Mouse (Mus musculus) skeletal muscle tissue, adult 2 months (tissue): ENCODE measurements around the gene Mfn1.

Experiments
- DNase-seq: peaks from one replicate; pipeline ENCODE4 v3.0.0-alpha.2; 2012; ENCODE audit warnings: low read depth, low spot score

The Mfn1 gene

DNA sequence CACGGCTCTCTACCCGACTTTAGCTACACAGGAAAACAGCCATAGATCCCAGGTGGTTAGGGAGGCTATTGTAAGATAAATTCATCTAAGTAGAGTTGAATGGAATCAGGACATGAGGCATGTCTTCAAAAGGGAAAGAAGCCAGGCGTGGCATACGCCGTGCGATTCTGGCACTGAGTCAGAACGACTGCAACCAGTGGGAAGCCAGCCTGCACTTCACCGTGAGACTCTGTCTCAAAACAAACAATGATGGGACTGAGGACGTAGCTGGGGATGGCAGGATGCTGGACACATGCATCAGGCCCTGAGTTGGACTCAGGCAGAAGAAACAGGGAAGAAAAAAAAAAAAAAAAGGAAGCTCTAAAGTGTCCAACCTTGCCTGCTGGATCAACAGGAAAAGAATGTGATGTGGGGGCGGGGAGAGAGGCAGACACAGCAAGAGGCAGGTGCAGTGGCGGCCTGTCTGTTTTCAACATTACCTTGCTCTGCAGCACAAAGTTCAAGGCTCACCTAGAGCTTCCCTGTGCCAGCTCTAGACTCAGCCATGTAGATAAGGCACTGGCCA, 82.4 kb downstream of the Mfn1 start:
- DNase-seq = no peak

DNA sequence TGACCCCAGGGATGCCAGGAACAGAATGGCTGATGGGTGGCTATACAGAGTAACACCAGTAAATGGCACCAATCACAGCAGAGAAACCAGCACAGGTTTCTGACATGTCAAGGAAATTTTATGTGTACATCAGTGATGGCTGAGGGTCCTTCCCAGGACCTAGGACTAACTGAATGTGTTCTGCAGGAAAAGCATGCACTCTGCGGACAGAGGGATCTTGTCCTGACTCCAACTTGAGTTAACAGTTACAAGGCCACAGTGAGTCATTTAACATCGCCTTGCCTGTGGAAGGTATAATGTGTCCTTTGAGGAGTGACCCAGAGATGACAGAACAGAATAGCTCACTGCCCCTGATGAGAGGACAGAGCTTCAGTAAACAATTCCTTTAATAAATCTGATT, 85.5 kb downstream of the Mfn1 start:
- no peak for DNase-seq

GRCm38 (mm10) chr3:32615376-32615775, 86.1 kb downstream of the Mfn1 start:
- no peak for DNase-seq

GRCm38 (mm10) chr3:32616006-32616330, 86.7 kb downstream of the Mfn1 start:
- DNase-seq = no peak

GRCm38 (mm10) chr3:32616331-32617052, 87.2 kb downstream of the Mfn1 start, which contains the start of gene Gnb4:
TSS of gene Gnb4 (minus strand) at chr3:32616585.
- DNase-seq = no peak

GRCm38 (mm10) chr3:32617053-32617642, 87.9 kb downstream of the Mfn1 start:
- no peak for DNase-seq

DNA sequence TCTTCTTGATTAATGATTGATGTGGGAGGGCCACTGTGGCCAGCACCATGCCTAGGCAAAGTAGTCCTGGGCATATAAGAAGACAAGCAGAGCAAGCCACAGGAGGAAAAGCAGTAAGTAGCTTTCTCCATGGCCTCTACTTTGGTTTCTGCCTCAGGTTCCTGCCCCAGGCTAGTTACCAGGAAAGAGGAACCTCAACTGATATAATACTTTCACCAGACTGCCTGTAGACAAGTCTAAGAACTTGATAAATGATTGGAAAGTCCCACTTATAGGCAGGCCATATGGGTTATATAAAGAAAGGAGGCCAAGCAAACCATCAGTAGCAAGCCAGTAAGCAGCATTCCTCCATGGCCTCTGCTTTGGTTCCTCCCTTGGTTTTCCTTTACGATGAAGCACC, 92.4 kb downstream of the Mfn1 start:
- DNase-seq = no peak

- DNase-seq = no peak
Measured at GRCm38 (mm10) chr3:32622106-32622505, 92.8 kb downstream of the Mfn1 start.

- peak; percentile 28 for DNase-seq
Measured at GRCm38 (mm10) chr3:32628141-32628540, 98.9 kb downstream of the Mfn1 start.
